Mouse (Mus musculus): ENCODE measurements around the gene Zfp212.
A peak's percentile ranks its signal among the peaks of the same experiment; 100 is the strongest.
"Not testable (repeated sequence)": the region's sequence is repeated elsewhere in the genome, so short reads cannot be mapped to it uniquely, and the experiment has no call there.

The Zfp212 gene

GRCm38 (mm10) chr6:47943021-47943691, 22.9 kb downstream of the Zfp212 start:
- DNase-seq: peak; percentile 64

GRCm38 (mm10) chr6:47943721-47944120, 23.4 kb downstream of the Zfp212 start:
- DNase-seq: no peak

GRCm38 (mm10) chr6:47947388-47947787, 27.1 kb downstream of the Zfp212 start:
- no peak for DNase-seq

- peak; percentile 94 for DNase-seq
Observed at GRCm38 (mm10) chr6:47953191-47953726, 33.0 kb downstream of the Zfp212 start, which contains the start of gene Zfp956. Gene Zfp956, plus strand, starts transcription at chr6:47953390.

GRCm38 (mm10) chr6:47954425-47954824, 34.1 kb downstream of the Zfp212 start:
- DNase-seq: no peak

GRCm38 (mm10) chr6:47957816-47958215, 37.5 kb downstream of the Zfp212 start:
- no peak for DNase-seq

- DNase-seq: no peak
Observed at GRCm38 (mm10) chr6:47960685-47961421, 40.6 kb downstream of the Zfp212 start.

GRCm38 (mm10) chr6:47963051-47963450, 42.8 kb downstream of the Zfp212 start:
- no peak for DNase-seq

- DNase-seq: not testable (repeated sequence)
Observed at GRCm38 (mm10) chr6:47968166-47968565, 47.9 kb downstream of the Zfp212 start.

GRCm38 (mm10) chr6:47974599-47974998, 54.3 kb downstream of the Zfp212 start:
- no peak for DNase-seq

GRCm38 (mm10) chr6:47978897-47979368, 58.7 kb downstream of the Zfp212 start:
- peak; percentile 71 for DNase-seq
